Mouse (Mus musculus): Measurements from ENCODE around the gene 1500009L16Rik.

DNA sequence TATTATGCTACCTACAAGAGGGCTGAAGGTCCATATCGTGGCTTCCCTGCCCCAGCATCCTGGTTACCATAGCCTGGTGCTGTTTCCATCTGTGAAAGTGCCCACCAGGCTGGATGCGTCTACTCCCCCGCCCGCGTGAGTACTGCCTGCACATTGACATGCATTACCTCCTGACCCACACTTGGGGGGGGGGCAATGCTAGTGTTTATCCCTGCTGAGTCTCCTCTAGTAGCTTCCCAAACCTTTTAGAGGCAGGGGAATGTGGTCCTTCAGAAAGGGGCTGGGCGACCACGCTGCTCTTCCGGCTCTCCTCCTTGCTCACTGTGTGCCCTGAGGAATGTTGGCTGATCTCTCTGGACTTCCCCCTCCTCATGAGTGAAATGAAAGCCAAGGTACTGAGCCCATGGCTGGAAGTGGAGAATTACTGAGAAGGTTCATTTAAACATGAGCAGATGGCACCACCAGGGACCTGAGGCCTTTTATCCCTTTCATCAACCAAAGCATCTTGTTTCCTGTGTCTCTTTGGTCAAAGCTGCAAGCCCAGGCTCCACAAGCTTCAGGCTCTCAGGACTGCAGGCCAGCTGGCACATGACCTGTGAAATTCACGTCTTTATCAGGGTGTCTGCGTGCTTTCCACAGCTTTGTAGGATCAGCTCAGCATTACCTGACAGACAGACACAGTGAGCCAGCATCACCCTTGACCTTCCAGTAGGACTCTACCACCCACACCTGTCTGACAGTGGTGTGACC is 59.9 kb downstream of the 1500009L16Rik start:
- TF ChIP-seq CTCF (IDR thresholded peaks at IDR 0.05; ENCODE audit: extremely low read depth, insufficient read depth, low read length) (no peak), POLR2A (IDR thresholded peaks at IDR 0.05; ENCODE audit: extremely low read depth, insufficient read depth, low read length) (no peak)

Measured in cortical plate, adult 2 months (tissue).